Mouse (Mus musculus) liver, embryonic 12.5 days (tissue): Measurements from ENCODE around the gene Otub1. TPM values are rescaled to one million over a fixed set of nuclear protein-coding genes. Genes with fewer than 3 reads are reported as not detected.

Source experiments
- ATAC-seq: fragments of 200-750 bp; cut with Nextera tagmentation; 2 replicates; pipeline ENCODE4 v1.8.0; 2017; ENCODE audit warnings: moderate number of reproducible peaks, mild to moderate bottlenecking, moderate library complexity
- H3K27ac ChIP-seq: fragments of 300-500 bp; sonication (generic); 2 replicates; pipeline ENCODE4 v1.5.1; 2016; ENCODE audit warnings: mild to moderate bottlenecking
- H3K27me3 ChIP-seq: fragments of 300-500 bp; sonication (generic); replicated peaks from 2 replicates; pipeline ENCODE4 v1.6.1; 2016; ENCODE audit warnings: mild to moderate bottlenecking, moderate library complexity
- H3K36me3 ChIP-seq: fragments of 300-500 bp; sonication (generic); 2 replicates; pipeline ENCODE4 v1.6.1; 2016; ENCODE audit warnings: mild to moderate bottlenecking, moderate library complexity
- H3K4me1 ChIP-seq: fragments of 300-500 bp; sonication (generic); 2 replicates; pipeline ENCODE4 v1.6.1; 2016
- H3K4me2 ChIP-seq: fragments of 300-500 bp; sonication (generic); 2 replicates; pipeline ENCODE4 v1.6.1; 2016; ENCODE audit warnings: mild to moderate bottlenecking, moderate library complexity
- H3K4me3 ChIP-seq: fragments of 300-500 bp; sonication (generic); 2 replicates; pipeline ENCODE4 v1.5.1; 2016; ENCODE audit warnings: mild to moderate bottlenecking, moderate library complexity
- H3K9ac ChIP-seq: fragments of 300-500 bp; sonication (generic); 2 replicates; pipeline ENCODE4 v1.6.1; 2016; ENCODE audit warnings: mild to moderate bottlenecking, moderate library complexity
- H3K9me3 ChIP-seq: fragments of 300-500 bp; sonication (generic); replicated peaks from 2 replicates; pipeline ENCODE4 v1.6.1; 2016; ENCODE audit warnings: mild to moderate bottlenecking, moderate library complexity
- WGBS: fragments of 180-500 bp; shearing (Covaris S2); methylation state at CpG from one replicate; pipeline ENCODE4 v1.1.7; 2016; ENCODE audit not compliant: insufficient replicate concordance; 5-methylcytosine and 5-hydroxymethylcytosine counted together
- polyA plus RNA-seq: library from polyadenylated mRNA; unstranded; fragments of >200 nt; fragmentation: Nextera tagmentation; extraction: Ambion mirVana; gene quantifications from 2 replicates; pipeline ENCODE4 v1.2.1, GENCODE M21; 2016

Gene Otub1
- polyA plus RNA-seq, 1 experiment from 2014 or later = 85.2 TPM

GRCm38 (mm10) chr19:7151300-7151926 is 54.7 kb downstream of the Otub1 start:
- Histone ChIP-seq H3K9ac (no peak overlapping the region), H3K4me3 (no peak overlapping the region), H3K9me3 (no peaks in the 10 kb centered on the region), H3K27ac (no peak overlapping the region), H3K36me3 (no peaks in the 10 kb centered on the region), H3K4me1 (no peaks in the 10 kb centered on the region), H3K27me3 (peaks cover 94% of the 10 kb centered on the region), H3K4me2 (no peak overlapping the region)
- 66% methylated on average over 7 of the region's 7 CpGs for WGBS
- ATAC-seq = no peak

- Histone ChIP-seq H3K4me2 (no peak overlapping the region), H3K36me3 (no peaks in the 10 kb centered on the region), H3K4me3 (no peak overlapping the region), H3K27me3 (peaks cover 99% of the 10 kb centered on the region), H3K4me1 (peaks cover 3% of the 10 kb centered on the region), H3K9me3 (no peaks in the 10 kb centered on the region), H3K27ac (no peak overlapping the region), H3K9ac (no peak overlapping the region)
- ATAC-seq = no peak
- 61% methylated on average over 7 of the region's 7 CpGs for WGBS
Observed at GRCm38 (mm10) chr19:7149158-7149685, 56.9 kb downstream of the Otub1 start.

GRCm38 (mm10) chr19:7148541-7149085 is 57.5 kb downstream of the Otub1 start:
- no peaks in the 10 kb centered on the region for H3K9me3 ChIP-seq
- H3K4me3 ChIP-seq = no peak overlapping the region
- no peak overlapping the region for H3K27ac ChIP-seq
- ATAC-seq = no peak
- H3K9ac ChIP-seq = no peak overlapping the region
- H3K27me3 ChIP-seq = peaks cover 99% of the 10 kb centered on the region
- 54% methylated on average over 8 of the region's 8 CpGs for WGBS
- H3K4me1 ChIP-seq = peaks cover 9% of the 10 kb centered on the region
- no peak overlapping the region for H3K4me2 ChIP-seq
- no peaks in the 10 kb centered on the region for H3K36me3 ChIP-seq

Other genes starting within 250 kb of the Otub1 start
- gene Ppp1r14b, start 231.3 kb downstream of the Otub1 start, polyA plus RNA-seq = 153 and 155 TPM in 2 replicates
- gene Plcb3, start 229.8 kb downstream of the Otub1 start, polyA plus RNA-seq = 13.6 and 14.4 TPM in 2 replicates
- 91.7 and 92.0 TPM in 2 replicates for gene Fkbp2, start 225.8 kb downstream of the Otub1 start, polyA plus RNA-seq
- gene Vegfb, start 218.7 kb downstream of the Otub1 start, polyA plus RNA-seq = 23.2 and 23.3 TPM in 2 replicates
- gene Dnajc4, start 213.7 kb downstream of the Otub1 start, polyA plus RNA-seq = 12.1 and 12.7 TPM in 2 replicates
- gene Nudt22, start 210.2 kb downstream of the Otub1 start, polyA plus RNA-seq = 10.0 and 11.9 TPM in 2 replicates
- gene Trpt1, start 210.2 kb downstream of the Otub1 start, polyA plus RNA-seq = 2.2 and 2.5 TPM in 2 replicates
- 135 and 147 TPM in 2 replicates for gene Fermt3, start 186.8 kb downstream of the Otub1 start, polyA plus RNA-seq
- 218 and 230 TPM in 2 replicates for gene Stip1, start 166.3 kb downstream of the Otub1 start, polyA plus RNA-seq
- gene Macrod1, start 149.5 kb downstream of the Otub1 start, polyA plus RNA-seq = 6.4 and 7.6 TPM in 2 replicates
- 0.23 TPM in 2 replicates for gene Flrt1, start 100.6 kb downstream of the Otub1 start, polyA plus RNA-seq
- 915 and 936 TPM in 2 replicates for gene Cox8a, start 11.3 kb upstream of the Otub1 start, polyA plus RNA-seq
- 42.0 and 44.8 TPM in 2 replicates for gene Naa40, start 34.9 kb upstream of the Otub1 start, polyA plus RNA-seq
- 4.0 and 5.1 TPM in 2 replicates for gene Rcor2, start 61.0 kb upstream of the Otub1 start, polyA plus RNA-seq
- gene Mark2, start 135.5 kb upstream of the Otub1 start, polyA plus RNA-seq = 41.3 and 42.0 TPM in 2 replicates
- gene Spindoc, start 176.7 kb upstream of the Otub1 start, polyA plus RNA-seq = 10.3 and 10.8 TPM in 2 replicates
- gene 2700081O15Rik, start 211.3 kb upstream of the Otub1 start, polyA plus RNA-seq = 1.9 TPM in 2 replicates